Mouse (Mus musculus): ENCODE data around the gene Ceacam2. TPM values are rescaled to one million over a fixed set of nuclear protein-coding genes. Genes with fewer than 3 reads are reported as not detected.
"Not testable (repeated sequence)": the region's sequence is repeated elsewhere in the genome, so short reads cannot be mapped to it uniquely, and the experiment has no call there.

Gene Ceacam2
- polyA plus RNA-seq, 1 experiment from 2014 or later: 0.08 TPM

GRCm38 (mm10) chr7:25477752-25478093 is 61.9 kb downstream of the Ceacam2 start:
- not testable (repeated sequence) for H3K36me3 ChIP-seq; H3K27ac ChIP-seq (replicated peaks); H3K9ac ChIP-seq; H3K9me3 ChIP-seq; H3K4me1 ChIP-seq (replicated peaks); ATAC-seq (ENCODE audit: low FRiP score, low read depth); H3K4me3 ChIP-seq; H3K4me2 ChIP-seq; H3K27me3 ChIP-seq
- WGBS: 79% methylated on average over 2 of the region's 2 CpGs

GRCm38 (mm10) chr7:25477091-25477751 is 62.4 kb downstream of the Ceacam2 start, which contains the start of gene Ceacam1:
Gene Ceacam1 (minus strand): TSS chr7:25477603.
- not testable (repeated sequence) for H3K4me1 ChIP-seq (replicated peaks); H3K9ac ChIP-seq; H3K9me3 ChIP-seq; H3K27me3 ChIP-seq; H3K4me3 ChIP-seq; H3K36me3 ChIP-seq; ATAC-seq (ENCODE audit: low FRiP score, low read depth); H3K27ac ChIP-seq (replicated peaks); H3K4me2 ChIP-seq
- 47% methylated on average over 5 of the region's 5 CpGs for WGBS

GRCm38 (mm10) chr7:25471821-25472220 is 67.8 kb downstream of the Ceacam2 start:
- not testable (repeated sequence) for H3K27ac ChIP-seq (replicated peaks); H3K4me1 ChIP-seq (replicated peaks); H3K27me3 ChIP-seq; H3K4me3 ChIP-seq; H3K9ac ChIP-seq; ATAC-seq (ENCODE audit: low FRiP score, low read depth); H3K9me3 ChIP-seq; H3K36me3 ChIP-seq; H3K4me2 ChIP-seq
- WGBS: 72% methylated on average over 6 of the region's 6 CpGs

Other genes with a start within 250 kb of the Ceacam2 start
- gene Pafah1b3, start 241.9 kb downstream of the Ceacam2 start, polyA plus RNA-seq (2015; fragmentation: Nextera tagmentation; extraction: Ambion mirVana): 558 and 579 TPM in 2 replicates
- gene Prr19, start 238.4 kb downstream of the Ceacam2 start, polyA plus RNA-seq (2015; fragmentation: Nextera tagmentation; extraction: Ambion mirVana): 3.5 and 4.6 TPM in 2 replicates
- gene Tmem145, start 233.8 kb downstream of the Ceacam2 start, polyA plus RNA-seq (2015; fragmentation: Nextera tagmentation; extraction: Ambion mirVana): 84.1 and 101 TPM in 2 replicates
- gene Megf8, start 222.7 kb downstream of the Ceacam2 start, polyA plus RNA-seq (2015; fragmentation: Nextera tagmentation; extraction: Ambion mirVana): 23.9 and 25.1 TPM in 2 replicates
- not detected in 2 replicates for gene Cnfn, start 170.1 kb downstream of the Ceacam2 start, polyA plus RNA-seq (2015; fragmentation: Nextera tagmentation; extraction: Ambion mirVana)
- gene Lipe, start 141.1 kb downstream of the Ceacam2 start, polyA plus RNA-seq (2015; fragmentation: Nextera tagmentation; extraction: Ambion mirVana): 9.9 and 11.0 TPM in 2 replicates
- 1.2 and 1.3 TPM in 2 replicates for gene Cxcl17, start 127.0 kb downstream of the Ceacam2 start, polyA plus RNA-seq (2015; fragmentation: Nextera tagmentation; extraction: Ambion mirVana)
- gene Ceacam1, start 62.3 kb downstream of the Ceacam2 start, polyA plus RNA-seq (2015; fragmentation: Nextera tagmentation; extraction: Ambion mirVana): 0.99 and 1.0 TPM in 2 replicates
- 0.18 TPM in 1 of 2 replicates, not detected in the other for gene Erich4, start 76.0 kb upstream of the Ceacam2 start, polyA plus RNA-seq (2015; fragmentation: Nextera tagmentation; extraction: Ambion mirVana)
- gene Dmac2, start 79.6 kb upstream of the Ceacam2 start, polyA plus RNA-seq (2015; fragmentation: Nextera tagmentation; extraction: Ambion mirVana): 46.5 and 48.5 TPM in 2 replicates
- gene B3gnt8, start 86.8 kb upstream of the Ceacam2 start, polyA plus RNA-seq (2015; fragmentation: Nextera tagmentation; extraction: Ambion mirVana): 0.89 and 1.5 TPM in 2 replicates
- 43.6 and 44.9 TPM in 2 replicates for gene Bckdha, start 119.1 kb upstream of the Ceacam2 start, polyA plus RNA-seq (2015; fragmentation: Nextera tagmentation; extraction: Ambion mirVana)
- gene Exosc5, start 119.3 kb upstream of the Ceacam2 start, polyA plus RNA-seq (2015; fragmentation: Nextera tagmentation; extraction: Ambion mirVana): 39.3 and 41.8 TPM in 2 replicates
- gene Tmem91, start 135.3 kb upstream of the Ceacam2 start, polyA plus RNA-seq (2015; fragmentation: Nextera tagmentation; extraction: Ambion mirVana): 65.6 and 72.7 TPM in 2 replicates
- gene B9d2, start 140.9 kb upstream of the Ceacam2 start, polyA plus RNA-seq (2015; fragmentation: Nextera tagmentation; extraction: Ambion mirVana): 41.1 and 42.8 TPM in 2 replicates
- 0.84 and 0.87 TPM in 2 replicates for gene Tgfb1, start 147.1 kb upstream of the Ceacam2 start, polyA plus RNA-seq (2015; fragmentation: Nextera tagmentation; extraction: Ambion mirVana)
- 30.9 and 40.9 TPM in 2 replicates for gene Ccdc97, start 179.2 kb upstream of the Ceacam2 start, polyA plus RNA-seq (2015; fragmentation: Nextera tagmentation; extraction: Ambion mirVana)
- gene Hnrnpul1, start 214.9 kb upstream of the Ceacam2 start, polyA plus RNA-seq (2015; fragmentation: Nextera tagmentation; extraction: Ambion mirVana): 42.2 and 43.7 TPM in 2 replicates
- 22.5 and 23.1 TPM in 2 replicates for gene Axl, start 248.8 kb upstream of the Ceacam2 start, polyA plus RNA-seq (2015; fragmentation: Nextera tagmentation; extraction: Ambion mirVana)